Mouse (Mus musculus): ENCODE results near the gene Camk1d. TPM values are rescaled to one million over a fixed set of nuclear protein-coding genes. Genes with fewer than 3 reads are reported as not detected.
"Not testable (repeated sequence)": the region's sequence is repeated elsewhere in the genome, so short reads cannot be mapped to it uniquely, and the experiment has no call there.

The Camk1d gene
- polyA plus RNA-seq, 1 experiment from 2014 or later, result 2.4 TPM

DNA sequence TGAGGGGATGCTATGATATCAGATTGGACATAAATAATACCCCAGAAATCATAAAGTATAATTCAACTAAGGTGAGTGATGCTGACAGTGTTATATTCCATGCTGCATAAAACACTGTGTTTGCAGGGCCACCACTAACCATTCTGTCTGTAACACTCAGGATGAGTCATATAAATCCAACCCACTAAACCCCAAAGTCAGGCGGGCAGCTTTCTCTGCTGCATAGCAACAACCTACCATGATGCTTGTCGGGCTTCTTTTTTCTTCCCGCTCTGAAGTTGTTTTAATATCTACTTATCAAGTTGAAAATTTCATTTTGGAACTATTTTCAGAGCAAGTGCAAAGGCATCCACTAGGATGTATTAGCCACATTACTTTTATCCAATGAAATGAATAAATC is 161.1 kb downstream of the Camk1d start:
- no peak overlapping the region for H3K4me2 ChIP-seq
- ATAC-seq (replicated peaks; ENCODE audit: insufficient number of reproducible peaks, insufficient read depth, low FRiP score, low read depth), result no peak
- H3K27me3 ChIP-seq, result no peaks in the 10 kb centered on the region
- no peak overlapping the region for H3K27ac ChIP-seq
- H3K9ac ChIP-seq, result no peak overlapping the region
- WGBS, result 84% methylated on average over 3 of the region's 3 CpGs
- no peaks in the 10 kb centered on the region for H3K9me3 ChIP-seq (replicated peaks)
- no peak overlapping the region for H3K4me3 ChIP-seq
- H3K4me1 ChIP-seq (replicated peaks), result no peaks in the 10 kb centered on the region
- no peaks in the 10 kb centered on the region for H3K36me3 ChIP-seq

DNA sequence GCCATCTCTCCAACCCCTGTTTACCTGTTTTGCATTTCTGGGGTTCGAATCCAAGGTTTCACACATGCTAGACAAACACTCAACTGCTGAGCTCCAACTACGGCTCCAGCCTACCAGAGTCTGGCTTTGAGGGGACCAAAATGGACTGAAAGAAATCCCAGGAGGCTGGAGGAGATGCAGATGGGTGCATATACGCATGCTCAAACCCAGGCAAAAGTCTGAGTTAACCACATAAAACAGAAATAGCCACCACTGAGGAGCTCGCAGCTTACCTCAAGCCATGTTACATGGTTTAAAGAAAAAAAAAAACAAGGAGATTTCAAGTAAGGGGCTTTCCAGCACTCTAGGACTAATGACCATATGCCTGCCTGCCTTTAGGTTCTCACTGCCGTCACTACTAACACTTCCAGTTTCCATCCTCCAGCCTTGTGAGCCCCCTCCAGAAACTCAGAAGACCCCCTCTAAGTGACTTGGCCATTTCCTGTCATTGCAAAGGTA is 162.5 kb downstream of the Camk1d start:
- Histone ChIP-seq H3K4me3 (no peak overlapping the region), H3K4me1 (replicated peaks) (no peaks in the 10 kb centered on the region), H3K4me2 (no peak overlapping the region), H3K9ac (no peak overlapping the region), H3K27ac (no peak overlapping the region), H3K9me3 (replicated peaks) (no peaks in the 10 kb centered on the region), H3K27me3 (no peaks in the 10 kb centered on the region), H3K36me3 (no peaks in the 10 kb centered on the region)
- ATAC-seq (replicated peaks; ENCODE audit: insufficient number of reproducible peaks, insufficient read depth, low FRiP score, low read depth), result no peak
- 85% methylated on average over 5 of the region's 5 CpGs for WGBS

GRCm38 (mm10) chr2:5549334-5549733 is 165.0 kb downstream of the Camk1d start:
- H3K4me2 ChIP-seq, result no peak overlapping the region
- WGBS, result 84% methylated on average over 2 of the region's 2 CpGs
- H3K27ac ChIP-seq, result no peak overlapping the region
- no peaks in the 10 kb centered on the region for H3K27me3 ChIP-seq
- H3K4me3 ChIP-seq, result no peak overlapping the region
- no peaks in the 10 kb centered on the region for H3K9me3 ChIP-seq (replicated peaks)
- no peak for ATAC-seq (replicated peaks; ENCODE audit: insufficient number of reproducible peaks, insufficient read depth, low FRiP score, low read depth)
- no peaks in the 10 kb centered on the region for H3K36me3 ChIP-seq
- H3K9ac ChIP-seq, result no peak overlapping the region
- H3K4me1 ChIP-seq (replicated peaks), result no peaks in the 10 kb centered on the region

- no peaks in the 10 kb centered on the region for H3K9me3 ChIP-seq (replicated peaks)
- H3K4me2 ChIP-seq, result no peak overlapping the region
- H3K4me1 ChIP-seq (replicated peaks), result no peaks in the 10 kb centered on the region
- no peaks in the 10 kb centered on the region for H3K27me3 ChIP-seq
- no peak for ATAC-seq (replicated peaks; ENCODE audit: insufficient number of reproducible peaks, insufficient read depth, low FRiP score, low read depth)
- H3K36me3 ChIP-seq, result no peaks in the 10 kb centered on the region
- H3K9ac ChIP-seq, result no peak overlapping the region
- WGBS, result 92% methylated on average over 4 of the region's 4 CpGs
- H3K27ac ChIP-seq, result no peak overlapping the region
- H3K4me3 ChIP-seq, result no peak overlapping the region
These were observed 165.4 kb downstream of the Camk1d start for GRCm38 (mm10) chr2:5548872-5549271.

DNA sequence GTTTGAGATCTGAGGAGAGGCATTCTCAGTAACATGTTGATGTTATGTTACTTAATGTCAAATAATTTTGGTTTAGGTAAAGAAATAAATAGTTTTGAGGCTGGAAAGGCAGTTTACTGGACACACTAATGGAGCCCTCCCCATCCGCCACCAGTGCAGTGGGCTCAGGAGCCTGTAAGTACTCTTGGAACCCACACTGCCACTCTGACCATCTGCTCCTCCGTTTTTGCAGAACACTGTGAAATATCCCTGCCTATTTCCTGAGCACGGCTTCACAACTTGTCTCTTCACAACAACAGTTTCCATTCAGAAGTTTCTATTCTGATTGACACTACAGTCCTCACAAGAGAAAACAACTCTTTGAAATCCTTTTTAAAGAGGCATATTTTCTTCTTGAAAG is 173.4 kb downstream of the Camk1d start:
- Histone ChIP-seq H3K9ac (no peak overlapping the region), H3K36me3 (no peaks in the 10 kb centered on the region), H3K9me3 (replicated peaks) (no peaks in the 10 kb centered on the region), H3K27me3 (no peaks in the 10 kb centered on the region), H3K27ac (no peak overlapping the region), H3K4me1 (replicated peaks) (no peaks in the 10 kb centered on the region), H3K4me2 (no peak overlapping the region), H3K4me3 (no peak overlapping the region)
- WGBS, result 78% methylated on average over 3 of the region's 3 CpGs
- ATAC-seq (replicated peaks; ENCODE audit: insufficient number of reproducible peaks, insufficient read depth, low FRiP score, low read depth), result no peak

GRCm38 (mm10) chr2:5539894-5540293 is 174.4 kb downstream of the Camk1d start:
- not testable (repeated sequence) for H3K4me3 ChIP-seq; ATAC-seq (replicated peaks; ENCODE audit: insufficient number of reproducible peaks, insufficient read depth, low FRiP score, low read depth); H3K36me3 ChIP-seq; H3K27ac ChIP-seq; H3K9me3 ChIP-seq (replicated peaks); H3K4me2 ChIP-seq; H3K4me1 ChIP-seq (replicated peaks); H3K27me3 ChIP-seq; H3K9ac ChIP-seq
- WGBS, result 56% methylated on average over 3 of the region's 3 CpGs

GRCm38 (mm10) chr2:5533868-5534267 is 180.4 kb downstream of the Camk1d start:
- Histone ChIP-seq H3K27ac (no peak overlapping the region), H3K9ac (no peak overlapping the region), H3K36me3 (no peaks in the 10 kb centered on the region), H3K4me3 (no peak overlapping the region), H3K4me2 (no peak overlapping the region), H3K9me3 (replicated peaks) (no peaks in the 10 kb centered on the region), H3K4me1 (replicated peaks) (no peaks in the 10 kb centered on the region), H3K27me3 (no peaks in the 10 kb centered on the region)
- WGBS, result 58% methylated on average over 2 of the region's 2 CpGs
- no peak for ATAC-seq (replicated peaks; ENCODE audit: insufficient number of reproducible peaks, insufficient read depth, low FRiP score, low read depth)

DNA sequence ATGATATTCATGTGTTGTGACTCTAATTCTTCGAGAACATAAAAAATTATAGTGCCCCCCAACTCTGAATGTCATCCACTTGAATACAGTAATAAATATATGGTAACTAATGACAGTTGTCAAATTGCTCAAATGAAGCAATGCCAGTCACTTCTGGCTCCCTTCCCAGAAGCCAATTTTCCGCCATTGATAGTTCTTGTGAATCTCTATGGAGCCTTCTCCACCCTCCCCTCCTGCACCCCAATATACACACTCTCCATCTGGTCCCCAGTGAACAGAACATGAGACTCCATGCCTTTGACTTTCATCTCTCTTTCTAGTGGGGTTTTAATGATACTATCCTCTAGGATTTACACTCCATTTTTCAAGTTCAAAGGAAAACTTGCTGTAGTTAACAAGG is 184.3 kb downstream of the Camk1d start:
- Histone ChIP-seq H3K27ac (no peak overlapping the region), H3K4me2 (no peak overlapping the region), H3K9me3 (replicated peaks) (no peaks in the 10 kb centered on the region), H3K36me3 (no peaks in the 10 kb centered on the region), H3K9ac (no peak overlapping the region), H3K4me3 (no peak overlapping the region), H3K27me3 (no peaks in the 10 kb centered on the region), H3K4me1 (replicated peaks) (no peaks in the 10 kb centered on the region)
- ATAC-seq (replicated peaks; ENCODE audit: insufficient number of reproducible peaks, insufficient read depth, low FRiP score, low read depth), result no peak
- WGBS, result 78% methylated on average over 2 of the region's 2 CpGs

DNA sequence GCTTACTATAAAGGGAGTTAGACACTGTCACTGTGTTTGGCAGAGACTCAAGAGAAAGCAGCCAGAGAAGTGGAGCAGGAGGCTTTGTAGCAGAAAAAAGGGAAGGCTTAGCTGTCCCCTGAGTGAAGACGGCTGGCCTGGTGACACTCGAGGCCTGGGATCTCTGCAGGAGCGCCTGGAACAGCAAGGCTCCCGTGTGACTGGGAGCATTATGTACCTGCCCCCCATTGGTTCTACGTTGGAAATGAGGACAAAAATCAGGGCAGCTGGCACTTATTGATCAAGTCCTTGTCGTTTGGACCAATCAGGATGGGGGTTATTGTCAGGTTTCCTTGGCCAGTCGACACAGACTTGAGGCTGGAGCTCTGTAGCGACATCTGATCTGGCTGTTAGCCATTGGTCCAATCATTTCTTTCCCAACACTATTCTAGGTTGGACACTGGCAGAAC is 195.1 kb downstream of the Camk1d start:
- 42% methylated on average over 8 of the region's 8 CpGs for WGBS

DNA sequence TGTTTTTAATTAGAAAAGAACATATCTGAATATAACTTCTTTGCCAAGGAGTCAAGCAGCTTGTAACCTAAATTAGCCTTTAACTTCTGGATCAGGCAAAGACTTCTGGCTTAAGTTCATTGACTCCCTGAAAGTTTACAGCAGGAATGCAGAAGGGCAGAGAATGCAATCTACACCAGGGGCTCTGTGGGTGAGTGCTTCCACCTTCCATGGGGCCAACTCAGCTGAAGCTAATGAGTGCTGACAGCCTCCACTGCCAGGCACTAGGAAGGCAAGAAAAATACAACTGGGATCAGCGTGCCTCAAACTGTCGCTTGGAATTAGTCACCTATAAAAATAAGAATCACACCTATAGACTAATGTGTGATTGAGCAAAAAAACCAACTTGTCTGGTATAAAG is 199.2 kb downstream of the Camk1d start:
- peak overlapping the region; percentile 40; the same call in 1 of the 2 replicates for H3K27ac ChIP-seq
- ATAC-seq (replicated peaks; ENCODE audit: insufficient number of reproducible peaks, insufficient read depth, low FRiP score, low read depth), result no peak
- 53% methylated on average over 2 of the region's 2 CpGs for WGBS

More for the DNA sequence above, 195.1 kb downstream of the Camk1d start:
- no peaks in the 10 kb centered on the region for H3K27me3 ChIP-seq
- peaks cover 21% of the 10 kb centered on the region for H3K4me1 ChIP-seq (replicated peaks)
- peak overlapping the region; percentile 59 for H3K27ac ChIP-seq
- H3K4me3 ChIP-seq, result no peak overlapping the region
- no peaks in the 10 kb centered on the region for H3K36me3 ChIP-seq
- no peak overlapping the region for H3K4me2 ChIP-seq
- H3K9ac ChIP-seq, result no peak overlapping the region
- no peaks in the 10 kb centered on the region for H3K9me3 ChIP-seq (replicated peaks)
- ATAC-seq (replicated peaks; ENCODE audit: insufficient number of reproducible peaks, insufficient read depth, low FRiP score, low read depth), result 0 out of 2 replicates have a peak, but pooled peaks have one; percentile 47

GRCm38 (mm10) chr2:5514095-5514494 is 200.2 kb downstream of the Camk1d start:
- no peaks in the 10 kb centered on the region for H3K36me3 ChIP-seq
- no peaks in the 10 kb centered on the region for H3K27me3 ChIP-seq
- no peak overlapping the region for H3K9ac ChIP-seq
- no peak for ATAC-seq (replicated peaks; ENCODE audit: insufficient number of reproducible peaks, insufficient read depth, low FRiP score, low read depth)
- no peak overlapping the region for H3K4me3 ChIP-seq
- no peaks in the 10 kb centered on the region for H3K9me3 ChIP-seq (replicated peaks)
- H3K4me1 ChIP-seq (replicated peaks), result peaks cover 8% of the 10 kb centered on the region; the same call in 1 of the 2 replicates
- no peak overlapping the region for H3K4me2 ChIP-seq
- WGBS, result 87% methylated on average over 5 of the region's 5 CpGs
- no peak overlapping the region for H3K27ac ChIP-seq

More for the DNA sequence above, 199.2 kb downstream of the Camk1d start:
- Histone ChIP-seq H3K27me3 (no peaks in the 10 kb centered on the region), H3K4me3 (no peak overlapping the region), H3K4me2 (no peak overlapping the region), H3K9me3 (replicated peaks) (no peaks in the 10 kb centered on the region), H3K4me1 (replicated peaks) (peaks cover 17% of the 10 kb centered on the region), H3K36me3 (no peaks in the 10 kb centered on the region), H3K9ac (no peak overlapping the region)

GRCm38 (mm10) chr2:5513621-5514020 is 200.7 kb downstream of the Camk1d start:
- no peak overlapping the region for H3K9ac ChIP-seq
- H3K4me3 ChIP-seq, result no peak overlapping the region
- no peaks in the 10 kb centered on the region for H3K27me3 ChIP-seq
- H3K4me1 ChIP-seq (replicated peaks), result peaks cover 8% of the 10 kb centered on the region; the same call in 1 of the 2 replicates
- no peaks in the 10 kb centered on the region for H3K9me3 ChIP-seq (replicated peaks)
- H3K27ac ChIP-seq, result no peak overlapping the region
- no peak overlapping the region for H3K4me2 ChIP-seq
- ATAC-seq (replicated peaks; ENCODE audit: insufficient number of reproducible peaks, insufficient read depth, low FRiP score, low read depth), result no peak
- H3K36me3 ChIP-seq, result no peaks in the 10 kb centered on the region
- WGBS, result 88% methylated on average over 2 of the region's 2 CpGs

All from heart, embryonic 15.5 days (tissue).